Mouse (Mus musculus) hindbrain, embryonic 16.5 days (tissue): ENCODE data around the gene Phf23. TPM values are rescaled to one million over a fixed set of nuclear protein-coding genes. Genes with fewer than 3 reads are reported as not detected.
A peak's percentile ranks its signal among the peaks of the same experiment; 100 is the strongest.

Experiments used
- ATAC-seq: fragments of 200-750 bp; cut with Nextera tagmentation; 2 replicates; pipeline ENCODE4 v1.8.0; 2017; ENCODE audit warnings: moderate TSS enrichment, moderate library complexity
- H3K27ac ChIP-seq: fragments of 300-500 bp; sonication (generic); 2 replicates; pipeline ENCODE4 v1.5.1; 2014; ENCODE audit warnings: low read depth, mild to moderate bottlenecking, control low read depth, low read length, moderate library complexity
- H3K27me3 ChIP-seq: fragments of 300-500 bp; sonication (generic); replicated peaks from 2 replicates; pipeline ENCODE4 v1.6.1; 2014; ENCODE audit warnings: low read length; ENCODE audit not compliant: control insufficient read depth, insufficient read depth
- H3K36me3 ChIP-seq: fragments of 300-500 bp; sonication (generic); 2 replicates; pipeline ENCODE4 v1.6.1; 2014; ENCODE audit warnings: mild to moderate bottlenecking, low read length, moderate library complexity, mixed read lengths; ENCODE audit not compliant: control insufficient read depth, insufficient read depth
- H3K4me1 ChIP-seq: fragments of 300-500 bp; sonication (generic); 2 replicates; pipeline ENCODE4 v1.6.1; 2014; ENCODE audit warnings: low read depth, low read length; ENCODE audit not compliant: control insufficient read depth, insufficient read depth
- H3K4me2 ChIP-seq: fragments of 300-500 bp; sonication (generic); 2 replicates; pipeline ENCODE4 v1.6.1; 2014; ENCODE audit warnings: mild to moderate bottlenecking, low read length, control low read depth, moderate library complexity
- H3K4me3 ChIP-seq: fragments of 300-500 bp; sonication (generic); 2 replicates; pipeline ENCODE4 v1.5.1; 2014; ENCODE audit warnings: mild to moderate bottlenecking, low read length, control low read depth, moderate library complexity
- H3K9ac ChIP-seq: fragments of 300-500 bp; sonication (generic); 2 replicates; pipeline ENCODE4 v1.6.1; 2014; ENCODE audit warnings: low read depth, mild to moderate bottlenecking, control low read depth, low read length, moderate library complexity
- H3K9me3 ChIP-seq: fragments of 300-500 bp; sonication (generic); 2 replicates; pipeline ENCODE4 v1.6.1; 2014; ENCODE audit warnings: mild to moderate bottlenecking, low read length, moderate library complexity; ENCODE audit not compliant: control insufficient read depth
- WGBS: fragments of 180-500 bp; shearing (Covaris S2); extraction: QIAGEN DNeasy Blood & Tissue Kit; methylation state at CpG from one replicate; pipeline ENCODE4 v1.1.7; 2014; 5-methylcytosine and 5-hydroxymethylcytosine counted together
- polyA plus RNA-seq: library from polyadenylated mRNA; unstranded; fragments of >200 nt; fragmentation: Nextera tagmentation; extraction: Ambion mirVana; gene quantifications from 2 replicates; pipeline ENCODE4 v1.2.1, GENCODE M21; 2015

Gene Phf23
- polyA plus RNA-seq, 1 experiment from 2014 or later: 54.2 TPM

DNA sequence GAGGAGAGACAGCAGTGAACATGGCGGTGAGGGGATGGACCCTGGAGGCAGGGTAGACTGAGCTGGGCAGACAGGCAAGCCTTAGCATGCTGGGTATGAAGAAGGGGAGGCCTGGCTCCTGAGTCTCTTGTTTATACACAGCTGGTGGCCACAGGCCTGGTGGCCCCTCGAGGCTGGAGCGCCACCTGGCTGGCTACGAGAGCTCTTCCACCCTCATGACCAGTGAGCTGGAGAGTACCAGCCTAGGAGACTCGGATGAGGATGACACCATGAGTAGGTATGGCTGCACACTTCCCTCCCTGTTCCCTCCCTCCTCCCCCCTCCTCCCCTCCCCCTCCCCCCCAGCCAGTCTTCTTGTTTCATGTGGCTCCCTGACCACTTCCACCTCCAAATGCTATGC lies 9.9 kb downstream of the Phf23 start:
- no peak for ATAC-seq
- 58% methylated on average over 5 of the region's 5 CpGs for WGBS

GRCm38 (mm10) chr11:70010033-70010432 lies 14.5 kb downstream of the Phf23 start:
- no peak overlapping the region for H3K4me3 ChIP-seq
- H3K9ac ChIP-seq: no peak overlapping the region
- no peak overlapping the region for H3K4me2 ChIP-seq
- H3K36me3 ChIP-seq: peaks cover 69% of the 10 kb centered on the region
- no peaks in the 10 kb centered on the region for H3K27me3 ChIP-seq
- H3K27ac ChIP-seq: no peak overlapping the region
- no peak for ATAC-seq
- H3K4me1 ChIP-seq: peaks cover 7% of the 10 kb centered on the region
- 94% methylated on average over 6 of the region's 6 CpGs for WGBS
- no peaks in the 10 kb centered on the region for H3K9me3 ChIP-seq

More for the DNA sequence above, 9.9 kb downstream of the Phf23 start:
- Histone ChIP-seq H3K4me3 (no peak overlapping the region), H3K27me3 (no peaks in the 10 kb centered on the region), H3K4me2 (no peak overlapping the region), H3K27ac (no peak overlapping the region), H3K36me3 (peaks cover 50% of the 10 kb centered on the region), H3K4me1 (peaks cover 25% of the 10 kb centered on the region), H3K9me3 (no peaks in the 10 kb centered on the region), H3K9ac (no peak overlapping the region)

DNA sequence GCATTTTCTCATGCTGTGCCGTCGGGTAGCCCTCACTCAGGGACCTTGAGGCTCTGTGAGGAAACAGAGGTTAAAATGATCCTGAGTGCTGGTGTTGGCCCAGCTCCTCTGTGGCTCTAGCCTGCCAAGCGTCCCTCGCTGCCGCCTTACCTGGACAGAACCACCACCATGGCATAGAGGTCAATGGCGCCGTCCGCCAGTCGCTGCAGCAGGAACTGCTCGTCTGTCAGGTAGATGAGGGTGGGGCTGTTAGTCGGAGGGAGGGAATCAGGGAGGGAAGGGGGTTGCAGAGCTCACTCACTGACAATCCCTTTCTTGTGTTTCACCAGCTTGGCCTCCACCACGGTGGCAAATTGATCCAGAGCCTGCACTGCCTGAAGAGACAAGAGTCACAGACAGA lies 15.0 kb downstream of the Phf23 start:
- no peak overlapping the region for H3K9ac ChIP-seq
- peaks cover 69% of the 10 kb centered on the region for H3K36me3 ChIP-seq
- no peak for ATAC-seq

DNA sequence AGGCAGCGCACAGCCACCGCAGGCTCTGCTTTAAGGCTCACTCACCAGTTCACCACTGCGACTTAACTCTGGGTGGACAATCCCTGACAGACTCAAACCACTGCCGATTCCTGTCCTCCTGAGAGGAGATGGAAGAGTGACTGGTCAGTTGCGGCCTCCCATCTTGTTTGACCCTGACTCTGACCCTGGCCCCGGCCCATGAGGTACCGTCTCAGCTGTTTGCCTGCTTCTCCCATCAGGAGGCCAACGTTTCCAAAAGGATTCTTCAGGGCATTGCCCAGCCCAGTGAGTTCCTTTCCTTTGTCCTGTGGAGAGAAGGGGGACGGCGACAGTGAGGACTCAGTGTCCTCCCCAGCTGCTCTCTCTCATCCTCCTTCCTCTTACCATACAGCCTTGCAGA lies 15.4 kb downstream of the Phf23 start:
- WGBS: 75% methylated on average over 10 of the region's 10 CpGs
- ATAC-seq: no peak
- H3K27me3 ChIP-seq: no peaks in the 10 kb centered on the region
- H3K27ac ChIP-seq: no peak overlapping the region
- H3K4me1 ChIP-seq: peaks cover 7% of the 10 kb centered on the region
- H3K4me3 ChIP-seq: no peak overlapping the region
- no peak overlapping the region for H3K9ac ChIP-seq
- peaks cover 66% of the 10 kb centered on the region for H3K36me3 ChIP-seq
- H3K9me3 ChIP-seq: no peaks in the 10 kb centered on the region
- H3K4me2 ChIP-seq: no peak overlapping the region

More for the DNA sequence above, 15.0 kb downstream of the Phf23 start:
- no peak overlapping the region for H3K27ac ChIP-seq
- no peak overlapping the region for H3K4me2 ChIP-seq
- no peak overlapping the region for H3K4me3 ChIP-seq
- 88% methylated on average over 10 of the region's 12 CpGs for WGBS
- no peaks in the 10 kb centered on the region for H3K9me3 ChIP-seq
- H3K27me3 ChIP-seq: no peaks in the 10 kb centered on the region
- peaks cover 7% of the 10 kb centered on the region for H3K4me1 ChIP-seq

DNA sequence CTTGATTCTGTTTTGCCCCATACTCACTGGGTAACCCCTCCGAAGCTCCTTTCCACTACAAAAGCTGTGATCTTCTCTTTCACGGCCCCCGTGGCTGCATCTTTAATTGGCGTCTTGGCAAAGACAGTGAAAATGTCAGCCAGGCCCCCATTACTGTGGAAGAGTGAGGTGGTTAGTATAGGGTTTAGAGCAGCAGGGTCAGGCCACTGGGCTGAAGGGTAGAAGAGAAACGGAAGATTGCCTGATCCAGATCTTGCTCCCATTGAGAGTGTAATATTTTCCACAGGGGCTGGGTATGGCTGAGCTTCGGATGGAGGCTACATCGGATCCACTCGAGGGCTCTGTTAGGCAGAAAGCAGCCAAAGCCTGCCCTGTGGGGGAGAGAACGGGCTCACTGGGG lies 17.4 kb downstream of the Phf23 start:
- peaks cover 15% of the 10 kb centered on the region for H3K4me1 ChIP-seq
- ATAC-seq: no peak
- WGBS: 89% methylated on average over 9 of the region's 9 CpGs
- H3K9me3 ChIP-seq: no peaks in the 10 kb centered on the region
- H3K27me3 ChIP-seq: no peaks in the 10 kb centered on the region
- no peak overlapping the region for H3K9ac ChIP-seq
- H3K4me2 ChIP-seq: no peak overlapping the region
- peaks cover 48% of the 10 kb centered on the region for H3K36me3 ChIP-seq
- H3K27ac ChIP-seq: no peak overlapping the region
- H3K4me3 ChIP-seq: no peak overlapping the region

DNA sequence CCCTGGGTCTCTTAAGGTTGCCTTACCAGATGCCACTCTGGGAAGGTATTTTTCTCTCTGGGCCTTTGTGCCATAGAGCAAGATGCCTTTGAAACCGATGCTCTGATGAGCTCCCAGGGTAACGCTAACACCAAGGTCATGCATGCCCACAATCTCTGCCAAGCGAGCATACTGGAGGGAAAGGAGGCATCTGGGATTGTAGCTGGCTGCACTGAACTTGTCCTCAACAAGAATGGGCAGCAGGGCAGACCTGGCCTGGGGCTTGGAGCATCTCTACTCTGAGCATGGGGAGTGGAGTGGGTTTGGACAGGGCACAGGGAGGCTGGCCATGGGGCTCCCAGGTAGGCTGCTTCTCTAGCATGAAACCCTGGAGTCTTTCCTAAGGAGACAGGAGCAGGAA lies 17.8 kb downstream of the Phf23 start:
- H3K4me1 ChIP-seq: peaks cover 17% of the 10 kb centered on the region
- no peaks in the 10 kb centered on the region for H3K9me3 ChIP-seq
- no peak overlapping the region for H3K9ac ChIP-seq
- H3K36me3 ChIP-seq: peaks cover 43% of the 10 kb centered on the region
- no peak overlapping the region for H3K4me2 ChIP-seq
- H3K27me3 ChIP-seq: no peaks in the 10 kb centered on the region
- H3K27ac ChIP-seq: no peak overlapping the region
- 74% methylated on average over 3 of the region's 3 CpGs for WGBS
- no peak overlapping the region for H3K4me3 ChIP-seq
- no peak for ATAC-seq

- WGBS: 56% methylated on average over 5 of the region's 5 CpGs
- Histone ChIP-seq H3K27ac (no peak overlapping the region), H3K36me3 (peaks cover 37% of the 10 kb centered on the region), H3K9ac (no peak overlapping the region), H3K4me2 (no peak overlapping the region), H3K4me1 (peaks cover 18% of the 10 kb centered on the region), H3K4me3 (no peak overlapping the region), H3K9me3 (no peaks in the 10 kb centered on the region), H3K27me3 (no peaks in the 10 kb centered on the region)
- no peak for ATAC-seq
Observed at GRCm38 (mm10) chr11:70014051-70014450, 18.5 kb downstream of the Phf23 start.

GRCm38 (mm10) chr11:70014880-70015558 lies 19.4 kb downstream of the Phf23 start, which contains the start of gene Acadvl:
TSS of gene Acadvl (minus strand) at chr11:70015411.
- peak within 1 kb of the TSS; percentile 70 for H3K4me2 ChIP-seq
- peak within 1 kb of the TSS; percentile 54 for H3K4me3 ChIP-seq
- H3K27ac ChIP-seq: peak within 1 kb of the TSS; percentile 75
- peak within 1 kb of the TSS; percentile 75 for H3K9ac ChIP-seq
- H3K4me1 ChIP-seq: peaks cover 27% of the 10 kb centered on the region
- ATAC-seq: peak; percentile 85
- H3K36me3 ChIP-seq: peaks cover 28% of the 10 kb centered on the region
- WGBS: under 1% methylated on average over 35 of the region's 35 CpGs
- no peaks in the 10 kb centered on the region for H3K27me3 ChIP-seq
- no peaks in the 10 kb centered on the region for H3K9me3 ChIP-seq

DNA sequence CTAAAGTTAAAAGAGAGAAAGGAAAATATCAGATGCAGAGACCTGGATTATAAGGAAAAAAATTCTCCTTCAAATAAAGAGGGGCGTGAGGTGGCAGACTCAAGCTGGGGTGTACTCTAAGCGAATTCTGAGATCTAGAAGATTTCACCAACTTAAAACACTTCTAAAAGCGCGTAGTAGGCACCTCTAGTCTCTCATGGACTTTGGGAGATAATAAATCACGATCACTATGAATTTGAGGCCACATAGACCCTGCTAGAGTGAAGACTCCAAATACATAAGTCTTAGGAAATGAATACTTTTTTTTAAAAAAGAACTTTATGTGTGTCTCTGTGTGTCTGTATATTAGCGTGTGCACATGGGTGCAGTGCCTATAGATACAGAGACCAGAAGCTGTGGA lies 20.1 kb downstream of the Phf23 start:
- Histone ChIP-seq H3K4me1 (peaks cover 33% of the 10 kb centered on the region), H3K4me2 (peak overlapping the region; percentile 70), H3K27ac (no peak overlapping the region), H3K9ac (no peak overlapping the region), H3K9me3 (no peaks in the 10 kb centered on the region), H3K36me3 (peaks cover 21% of the 10 kb centered on the region), H3K27me3 (no peaks in the 10 kb centered on the region), H3K4me3 (peak overlapping the region; percentile 54)
- 62% methylated on average over 6 of the region's 6 CpGs for WGBS
- no peak for ATAC-seq
